Mouse (Mus musculus) lung, postnatal 4 days (tissue): ENCODE data around the gene Focad.

Source experiments
- DNase-seq, 2 experiments: peaks; one replicate each; pipeline ENCODE4 v3.0.0; 2021

Focad gene

GRCm38 (mm10) chr4:88094062-88094767 is at the start of gene Focad:
Gene Focad, plus strand, starts transcription at chr4:88094629.
- DNase-seq = peak; percentile 98

GRCm38 (mm10) chr4:88045151-88045550 is 49.3 kb upstream of the Focad start:
- DNase-seq = no peak

- no peak for DNase-seq
Measured at GRCm38 (mm10) chr4:88046280-88046679, 48.1 kb upstream of the Focad start.

- DNase-seq = no peak
Measured at GRCm38 (mm10) chr4:88075388-88075787, 19.0 kb upstream of the Focad start.

- no peak for DNase-seq
Measured at GRCm38 (mm10) chr4:88078983-88079382, 15.4 kb upstream of the Focad start.

GRCm38 (mm10) chr4:88081417-88081816 is 13.0 kb upstream of the Focad start:
- DNase-seq = no peak

GRCm38 (mm10) chr4:88081885-88082284 is 12.5 kb upstream of the Focad start:
- DNase-seq = no peak

- DNase-seq = no peak
Measured at GRCm38 (mm10) chr4:88082381-88082780, 12.0 kb upstream of the Focad start.

GRCm38 (mm10) chr4:88083781-88084180 is 10.6 kb upstream of the Focad start:
- no peak for DNase-seq

- DNase-seq = no peak
Measured at GRCm38 (mm10) chr4:88090316-88090715, 4.1 kb upstream of the Focad start.

- no peak for DNase-seq
Measured at GRCm38 (mm10) chr4:88094768-88095420, 465 bp downstream of the Focad start.

GRCm38 (mm10) chr4:88095693-88096092 is 1.3 kb downstream of the Focad start:
- DNase-seq = no peak

- DNase-seq = no peak
Measured at GRCm38 (mm10) chr4:88108585-88108984, 14.2 kb downstream of the Focad start.

GRCm38 (mm10) chr4:88117331-88117730 is 22.9 kb downstream of the Focad start:
- no peak for DNase-seq

- no peak for DNase-seq
Measured at GRCm38 (mm10) chr4:88117942-88118341, 23.5 kb downstream of the Focad start.

- no peak for DNase-seq
Measured at GRCm38 (mm10) chr4:88118750-88119395, 24.4 kb downstream of the Focad start.

GRCm38 (mm10) chr4:88120091-88120490 is 25.7 kb downstream of the Focad start:
- no peak for DNase-seq

- no peak for DNase-seq
Measured at GRCm38 (mm10) chr4:88122472-88122871, 28.0 kb downstream of the Focad start.

GRCm38 (mm10) chr4:88135936-88136335 is 41.5 kb downstream of the Focad start:
- no peak for DNase-seq

- no peak for DNase-seq
Measured at GRCm38 (mm10) chr4:88136528-88136927, 42.1 kb downstream of the Focad start.

- DNase-seq = no peak
Measured at GRCm38 (mm10) chr4:88138366-88138917, 44.0 kb downstream of the Focad start.

GRCm38 (mm10) chr4:88149462-88149861 is 55.0 kb downstream of the Focad start:
- DNase-seq = no peak

GRCm38 (mm10) chr4:88155490-88156160 is 61.2 kb downstream of the Focad start:
- DNase-seq = no peak
